Mouse (Mus musculus) CH12.LX (cell line): Measurements from ENCODE around the gene Lrrc73.

ENCODE experiments used
- CHD2 ChIP-seq: IDR thresholded peaks from 2 replicates; pipeline ENCODE4 v1.6.1; 2011; ENCODE audit warnings: low read length, improper control_type of control experiment
- CTCF ChIP-seq, 2 experiments: IDR thresholded peaks in 1 of 2; conservative IDR thresholded peaks in 1 of 2; 2 replicates each; pipeline ENCODE4 v1.5.1; 2011 to 2012; ENCODE audit warnings: low read depth in 2 of 2, low read length in 2 of 2, improper control_type of control experiment in 1 of 2, inconsistent platforms in 1 of 2, mild to moderate bottlenecking in 1 of 2, moderate library complexity in 1 of 2
- ELF1 ChIP-seq: IDR thresholded peaks from 2 replicates; pipeline ENCODE4 v1.6.1; 2014; ENCODE audit warnings: low read depth, mild to moderate bottlenecking, inconsistent platforms, low read length, improper control_type of control experiment
- HCFC1 ChIP-seq: IDR thresholded peaks from 2 replicates; pipeline ENCODE4 v1.6.1; 2012; ENCODE audit warnings: low read depth, mild to moderate bottlenecking, inconsistent platforms, low read length, improper control_type of control experiment
- JUND ChIP-seq: conservative IDR thresholded peaks from 2 replicates; pipeline ENCODE4 v1.6.1; 2011; ENCODE audit warnings: low read depth, low read length, improper control_type of control experiment
- KAT2A ChIP-seq: IDR thresholded peaks from 2 replicates; pipeline ENCODE4 v1.6.1; 2012; ENCODE audit warnings: low read length, improper control_type of control experiment, inconsistent platforms; ENCODE audit not compliant: insufficient replicate concordance
- MAX ChIP-seq: IDR thresholded peaks from 2 replicates; pipeline ENCODE4 v1.6.1; 2011; ENCODE audit warnings: low read length, improper control_type of control experiment
- NRF1 ChIP-seq: IDR thresholded peaks from 2 replicates; pipeline ENCODE4 v1.6.1; 2014; ENCODE audit warnings: low read depth, mild to moderate bottlenecking, inconsistent platforms, low read length, improper control_type of control experiment, moderate library complexity
- POLR2A ChIP-seq: IDR thresholded peaks from 2 replicates; pipeline ENCODE4 v1.6.1; 2011; ENCODE audit warnings: low read depth, mild to moderate bottlenecking, improper control_type of control experiment, low read length
- POLR2AphosphoS2 ChIP-seq: IDR thresholded peaks from 2 replicates; pipeline ENCODE4 v1.6.1; 2011; ENCODE audit warnings: low read depth, low read length, improper control_type of control experiment
- UBTF ChIP-seq: IDR thresholded peaks from 2 replicates; pipeline ENCODE4 v1.6.1; 2012; ENCODE audit warnings: low read depth, mild to moderate bottlenecking, inconsistent platforms, low read length, improper control_type of control experiment, moderate library complexity
- ZC3H11A ChIP-seq: IDR thresholded peaks from 2 replicates; pipeline ENCODE4 v1.6.1; 2012; ENCODE audit warnings: low read depth, mild to moderate bottlenecking, inconsistent platforms, low read length, improper control_type of control experiment
- ZKSCAN1 ChIP-seq: IDR thresholded peaks from 2 replicates; pipeline ENCODE4 v1.6.1; 2012; ENCODE audit warnings: low read depth, inconsistent platforms, low read length, improper control_type of control experiment, borderline replicate concordance

- TF ChIP-seq POLR2A (no peak), HCFC1 (no peak), NRF1 (no peak), CTCF (conservative IDR thresholded peaks at IDR 0.05 in 1 of 2, IDR thresholded peaks at IDR 0.05 in 1 of 2; ENCODE audit: low read depth in 2 of 2, low read length in 2 of 2) (no peak), CHD2 (no peak), MAX (no peak), ZKSCAN1 (no peak), ELF1 (no peak), ZC3H11A (no peak), UBTF (no peak), KAT2A (no peak), POLR2AphosphoS2 (no peak), JUND (no peak)
Observed at GRCm38 (mm10) chr17:46265502-46265901, 12.2 kb downstream of the Lrrc73 start.
